Mouse (Mus musculus) kidney, adult 10 weeks (tissue): ENCODE measurements around the gene Mrps18b. TPM values are rescaled to one million over a fixed set of nuclear protein-coding genes. Genes with fewer than 3 reads are reported as not detected.

Experiments
- polyA plus RNA-seq: library from polyadenylated mRNA; stranded (reverse); fragments of 350-450 nt; fragmentation: Illumina TruSeq; extraction: RNeasy Lipid Tissue Mini Kit (QIAGEN cat#74804); gene quantifications from one replicate; pipeline ENCODE4 v1.2.3, GENCODE M21; 2014; ENCODE audit warnings: low read depth, low replicate concordance

Gene Mrps18b
- 17.0 TPM for polyA plus RNA-seq

DNA sequence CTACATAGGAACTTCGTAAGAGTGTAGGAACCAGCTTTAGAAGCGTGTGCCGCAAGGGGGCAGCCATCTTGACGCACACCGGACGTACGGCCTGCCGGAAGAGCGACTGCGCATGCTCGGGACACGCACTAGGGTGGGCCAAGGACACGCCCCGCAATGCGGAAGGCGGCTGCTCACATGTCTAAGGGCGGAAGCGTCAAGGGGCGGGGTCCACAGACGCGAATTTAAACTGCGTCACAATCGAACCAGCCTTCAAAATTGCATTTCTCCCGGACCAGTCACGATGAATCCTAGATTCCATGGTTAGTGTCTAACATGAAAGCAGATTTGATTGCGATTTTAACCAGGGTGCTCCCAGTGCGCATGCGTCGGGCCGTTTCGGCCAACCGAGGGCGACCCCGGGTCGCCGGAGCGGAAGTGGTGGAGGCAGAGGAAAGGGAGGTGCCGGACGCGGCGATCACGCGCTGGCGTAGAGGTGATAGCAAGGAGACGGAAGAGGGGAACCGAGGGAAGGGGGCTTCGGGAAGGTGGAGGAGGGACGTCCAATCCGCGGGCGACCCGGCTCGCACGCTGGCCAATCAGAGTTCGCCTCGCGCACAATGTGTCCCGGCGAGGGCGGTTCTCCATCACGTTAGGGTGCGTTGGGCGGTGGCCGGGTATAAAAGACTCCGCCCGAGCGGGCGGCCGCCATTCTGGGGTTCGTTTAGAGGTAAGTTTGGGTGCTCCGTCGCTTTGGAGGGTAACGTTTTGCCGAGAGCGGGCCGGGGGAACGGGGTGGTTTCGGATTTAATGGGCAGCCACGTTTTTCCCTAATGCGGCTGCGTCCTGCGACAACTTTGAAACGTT, at the start of gene Mrps18b, which contains the start of gene Ppp1r10:
TSS of gene Mrps18b (minus strand) at position 93 of the 846 bp plus-strand sequence.
TSS of gene Ppp1r10 (plus strand) at position 138 of the 846 bp plus-strand sequence.

DNA sequence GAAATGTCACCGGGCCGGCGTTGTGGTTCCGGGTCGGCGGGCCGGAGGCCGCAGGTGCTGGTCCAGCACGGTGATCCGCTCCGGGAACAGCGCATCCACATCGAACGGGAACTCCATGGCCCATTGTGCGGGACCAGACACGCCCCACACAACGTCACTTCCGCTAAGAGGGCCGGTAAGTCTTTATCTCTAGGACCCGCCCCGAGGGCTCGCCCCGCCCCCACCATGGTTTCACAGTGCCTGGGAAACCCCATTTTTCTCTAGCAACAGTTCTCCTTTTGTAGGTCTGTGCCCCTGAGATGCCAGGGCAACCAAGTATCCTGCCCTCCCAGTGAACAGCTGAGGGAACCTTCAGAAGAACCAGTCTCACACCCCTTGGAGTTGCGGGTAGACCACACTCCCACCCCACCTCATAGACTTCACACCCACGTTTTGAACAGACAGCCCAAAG, 6.2 kb downstream of the Mrps18b start, which contains the start of gene Atat1:
TSS of gene Atat1 (minus strand) at position 157 of the 451 bp plus-strand sequence.

DNA sequence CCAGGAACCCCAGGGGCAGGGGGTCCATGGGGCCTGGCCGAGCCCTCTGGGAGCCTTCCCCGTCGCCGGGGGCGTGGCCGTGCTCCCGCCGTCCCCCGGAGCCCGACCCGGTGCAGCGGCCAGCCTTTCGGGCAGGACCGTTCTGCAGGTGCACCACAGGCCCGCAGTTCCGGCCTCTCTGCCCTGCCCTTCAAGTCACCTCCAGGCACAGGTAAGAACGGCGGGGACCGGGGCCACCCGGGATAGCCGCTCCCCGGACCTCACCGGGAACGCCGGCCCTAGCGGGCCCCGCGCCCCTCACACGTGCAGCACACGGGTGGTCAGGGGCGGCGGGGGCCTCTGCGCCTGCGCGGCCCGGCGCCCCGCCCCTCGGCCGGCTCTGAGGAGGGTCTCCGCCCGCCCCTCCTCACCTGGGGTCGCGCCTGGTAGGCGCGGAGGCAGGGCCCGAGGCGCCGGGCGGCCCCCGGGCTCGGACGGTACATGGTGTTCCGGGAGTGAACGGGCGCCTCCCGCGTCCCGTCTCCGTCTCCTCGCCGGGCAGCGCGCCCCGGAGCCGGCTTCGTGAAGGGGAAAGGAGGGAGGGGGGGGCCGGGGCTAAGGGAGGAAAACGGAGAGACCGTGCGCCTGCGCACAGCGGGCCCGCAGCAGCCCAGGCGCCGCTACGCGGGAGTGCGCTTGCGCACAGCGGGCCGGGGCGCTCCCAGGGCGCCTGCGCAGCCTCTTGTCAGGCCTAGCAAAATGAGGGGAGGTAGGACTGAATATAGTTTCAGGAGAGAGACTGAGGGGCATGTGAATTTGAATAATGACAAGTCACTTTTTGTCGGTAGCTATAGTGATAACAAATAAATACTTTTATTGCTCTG, 19.2 kb downstream of the Mrps18b start, which contains the start of gene 2310061I04Rik:
TSS of gene 2310061I04Rik (minus strand) at position 651 of the 863 bp plus-strand sequence.

DNA sequence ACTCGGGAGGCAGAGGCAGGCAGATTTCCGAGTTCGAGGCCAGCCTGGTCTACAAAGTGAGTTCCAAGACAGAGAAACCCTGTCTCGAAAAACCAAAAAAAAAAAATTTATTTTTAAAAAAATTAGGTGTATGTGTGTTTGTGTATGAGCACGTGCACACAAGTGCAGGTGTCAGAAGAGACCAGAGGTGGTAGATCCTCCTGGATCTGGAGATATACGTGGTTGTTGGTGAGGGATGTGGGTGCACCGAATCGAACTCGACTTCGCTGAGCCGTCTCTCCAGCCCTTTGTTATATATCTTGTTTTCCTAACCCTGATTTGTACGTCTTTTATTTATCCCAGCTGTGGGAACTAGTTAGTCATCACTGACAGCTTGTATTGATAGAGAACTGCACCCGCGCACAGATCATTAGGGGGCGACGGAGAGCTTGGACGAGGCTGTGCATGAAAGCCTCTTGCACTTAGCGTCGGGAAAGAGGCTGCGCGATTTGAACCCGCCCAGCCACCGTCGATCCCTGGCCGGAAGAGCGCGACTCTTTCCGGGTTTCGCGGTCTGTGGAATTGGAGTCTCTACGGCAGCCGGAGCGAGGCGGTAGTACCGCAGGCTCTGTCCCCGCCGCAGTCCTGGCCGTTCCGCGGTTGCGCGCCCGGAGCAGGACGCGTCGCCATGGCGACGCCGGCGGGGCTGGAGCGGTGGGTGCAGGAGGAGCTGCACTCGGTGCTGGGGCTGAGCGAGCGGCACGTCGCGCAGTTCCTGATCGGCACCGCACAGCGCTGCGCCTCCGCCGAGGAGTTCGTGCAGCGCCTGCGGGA, 36.7 kb downstream of the Mrps18b start, which contains the start of gene Dhx16:
TSS of gene Dhx16 (plus strand) at position 575 of the 813 bp plus-strand sequence.

DNA sequence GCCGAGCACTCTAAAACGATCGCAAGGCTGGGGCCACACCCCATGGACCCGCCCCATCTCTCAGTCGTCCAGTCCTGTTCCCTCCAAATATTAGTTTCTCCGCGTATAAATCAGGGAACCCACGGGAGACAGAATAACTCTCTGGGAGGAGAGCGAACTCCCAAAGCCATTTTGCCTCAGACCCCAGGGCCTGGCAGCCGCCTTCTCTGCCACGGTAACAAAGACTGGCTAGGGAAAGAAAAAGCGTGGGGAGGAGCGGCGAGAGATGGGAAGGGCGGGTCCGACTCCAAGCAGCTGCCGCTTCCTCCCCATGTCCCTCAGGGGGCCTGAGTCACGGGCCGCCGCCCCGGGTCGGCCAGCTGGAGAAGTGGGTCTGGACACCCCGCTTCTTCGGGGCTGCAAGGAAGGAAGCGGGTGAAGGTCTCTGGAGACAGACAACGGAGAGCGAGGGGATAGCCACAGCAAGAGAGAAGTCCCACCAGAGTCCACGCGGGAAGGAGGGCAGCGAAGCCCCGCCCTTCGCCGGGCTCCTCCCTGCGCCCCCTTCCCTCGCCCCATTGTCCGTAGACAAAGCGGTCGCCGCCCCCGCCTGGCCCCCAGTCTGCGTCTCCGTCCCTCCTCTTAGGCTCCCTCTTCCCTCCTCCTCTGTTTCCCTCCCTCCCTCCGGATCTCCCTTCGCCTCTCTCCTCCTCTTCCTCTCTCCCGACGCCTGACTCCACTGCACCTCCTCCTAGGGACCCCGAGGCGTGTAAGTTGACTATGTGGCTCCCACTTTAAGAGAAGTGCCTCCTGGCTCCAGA, 50.5 kb downstream of the Mrps18b start, which contains the start of gene Ppp1r18:
TSS of gene Ppp1r18 (plus strand) at position 113 of the 800 bp plus-strand sequence.

DNA sequence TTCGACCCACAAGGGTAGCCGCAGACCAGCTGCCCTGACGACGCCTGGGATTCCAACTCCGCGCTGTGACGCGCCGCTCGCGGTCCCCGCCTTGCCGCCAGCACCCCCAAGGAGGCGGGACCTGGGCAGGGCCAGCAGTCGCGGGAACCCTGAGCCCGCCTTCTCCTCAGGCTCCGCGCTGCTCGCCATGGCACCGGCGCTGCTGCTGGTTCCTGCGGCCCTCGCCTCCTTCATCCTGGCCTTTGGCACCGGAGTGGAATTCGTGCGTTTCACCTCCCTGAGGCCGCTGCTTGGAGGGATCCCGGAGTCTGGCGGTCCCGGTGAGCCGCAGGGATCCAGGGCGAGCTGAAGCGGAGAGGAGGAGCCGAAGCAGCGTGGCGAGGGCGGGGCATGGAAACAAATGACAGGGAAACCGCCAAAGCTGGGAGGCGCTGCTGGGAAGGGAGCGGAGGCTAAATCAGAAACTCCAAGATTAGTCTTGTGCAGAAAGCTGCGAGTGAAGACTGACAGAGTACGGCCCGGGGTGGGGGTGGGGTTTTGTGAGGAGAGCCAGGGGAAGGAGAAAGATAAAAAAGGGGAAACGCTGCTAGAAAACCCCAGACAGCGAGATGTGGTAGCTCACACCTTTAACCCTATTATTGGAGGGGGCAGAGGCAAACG, 54.9 kb downstream of the Mrps18b start, which contains the start of gene Nrm:
TSS of gene Nrm (plus strand) at position 121 of the 660 bp plus-strand sequence.

Other genes starting within 250 kb of the Mrps18b start
- gene Vars2, start 248.8 kb downstream of the Mrps18b start, polyA plus RNA-seq: 1.1 TPM
- 1.7 TPM for gene Gtf2h4, start 242.7 kb downstream of the Mrps18b start, polyA plus RNA-seq
- gene Ddr1, start 211.8 kb downstream of the Mrps18b start, polyA plus RNA-seq: 7.2 TPM
- 13.7 TPM for gene Ier3, start 94.7 kb downstream of the Mrps18b start, polyA plus RNA-seq
- gene Flot1, start 93.2 kb downstream of the Mrps18b start, polyA plus RNA-seq: 7.4 TPM
- gene Tubb5, start 78.1 kb downstream of the Mrps18b start, polyA plus RNA-seq: 11.5 TPM
- gene Mdc1, start 74.9 kb downstream of the Mrps18b start, polyA plus RNA-seq: 7.1 TPM
- 0.32 TPM for gene Nrm, start 55.1 kb downstream of the Mrps18b start, polyA plus RNA-seq
- gene Ppp1r18, start 50.8 kb downstream of the Mrps18b start, polyA plus RNA-seq: 0.49 TPM
- gene Dhx16, start 36.6 kb downstream of the Mrps18b start, polyA plus RNA-seq: 21.8 TPM
- gene 2310061I04Rik, start 19.0 kb downstream of the Mrps18b start, polyA plus RNA-seq: 38.4 TPM
- gene Atat1, start 6.3 kb downstream of the Mrps18b start, polyA plus RNA-seq: 7.0 TPM
- gene Ppp1r10, start within 50 bp of the Mrps18b start, polyA plus RNA-seq: 28.8 TPM
- gene Abcf1, start 53.4 kb upstream of the Mrps18b start, polyA plus RNA-seq: 35.2 TPM
- 1.0 TPM for gene Gnl1, start 63.5 kb upstream of the Mrps18b start, polyA plus RNA-seq
- 1.6 TPM for gene Prr3, start 63.8 kb upstream of the Mrps18b start, polyA plus RNA-seq
- gene H2-T24, start 104.2 kb upstream of the Mrps18b start, polyA plus RNA-seq: 4.6 TPM
- gene H2-T23, start 116.5 kb upstream of the Mrps18b start, polyA plus RNA-seq: 6.1 TPM
- gene H2-T22, start 126.4 kb upstream of the Mrps18b start, polyA plus RNA-seq: 17.7 TPM
- not detected for gene Gm6034, start 126.6 kb upstream of the Mrps18b start, polyA plus RNA-seq
- gene Gm11127, start 142.0 kb upstream of the Mrps18b start, polyA plus RNA-seq: 0.89 TPM
- gene Gm19684, start 205.3 kb upstream of the Mrps18b start, polyA plus RNA-seq: not detected
- gene Gm7030, start 213.0 kb upstream of the Mrps18b start, polyA plus RNA-seq: not detected